Mouse (Mus musculus) forebrain, embryonic 10.5 days (tissue): ENCODE results near the gene Grin2c. TPM values are rescaled to one million over a fixed set of nuclear protein-coding genes. Genes with fewer than 3 reads are reported as not detected.

Experiments used
- DNase-seq: peaks from one replicate; pipeline ENCODE4 v3.0.0-alpha.2; 2017; ENCODE audit warnings: low spot score; ENCODE audit errors: extremely low spot score
- H3K27ac ChIP-seq: fragments of 300-500 bp; sonication (generic); 2 replicates; pipeline ENCODE4 v1.5.1; 2016; ENCODE audit warnings: mild to moderate bottlenecking
- H3K27me3 ChIP-seq: fragments of 300-500 bp; sonication (generic); 2 replicates; pipeline ENCODE4 v1.6.1; 2016; ENCODE audit warnings: mild to moderate bottlenecking; ENCODE audit not compliant: poor library complexity, severe bottlenecking
- H3K36me3 ChIP-seq: fragments of 300-500 bp; sonication (generic); replicated peaks from 2 replicates; pipeline ENCODE4 v1.6.1; 2016; ENCODE audit warnings: mild to moderate bottlenecking, moderate library complexity
- H3K4me1 ChIP-seq: fragments of 300-500 bp; sonication (generic); 2 replicates; pipeline ENCODE4 v1.6.1; 2016
- H3K4me3 ChIP-seq: fragments of 300-500 bp; sonication (generic); 2 replicates; pipeline ENCODE4 v1.5.1; 2016; ENCODE audit warnings: mild to moderate bottlenecking, moderate library complexity
- H3K9me3 ChIP-seq: fragments of 300-500 bp; sonication (generic); 2 replicates; pipeline ENCODE4 v1.6.1; 2016; ENCODE audit warnings: mild to moderate bottlenecking, moderate library complexity
- WGBS: fragments of 180-500 bp; shearing (Covaris S2); methylation state at CpG from one replicate; pipeline ENCODE4 v1.1.7; 2016; 5-methylcytosine and 5-hydroxymethylcytosine counted together
- polyA plus RNA-seq: library from polyadenylated mRNA; unstranded; fragments of >200 nt; fragmentation: Nextera tagmentation; extraction: Ambion mirVana; gene quantifications from 2 replicates; pipeline ENCODE4 v1.2.1, GENCODE M21; 2016

Gene Grin2c
- polyA plus RNA-seq, 1 experiment from 2014 or later: not detected

- no peak overlapping the region for H3K4me3 ChIP-seq
Observed at GRCm38 (mm10) chr11:115219685-115220084, 47.4 kb downstream of the Grin2c start.

GRCm38 (mm10) chr11:115219263-115219662, 47.8 kb downstream of the Grin2c start:
- no peak overlapping the region for H3K4me3 ChIP-seq
- 79% methylated on average over 9 of the region's 9 CpGs for WGBS
- H3K27me3 ChIP-seq: peaks cover 18% of the 10 kb centered on the region
- H3K27ac ChIP-seq: no peak overlapping the region
- H3K4me1 ChIP-seq: peaks cover 56% of the 10 kb centered on the region
- no peak for DNase-seq
- no peaks in the 10 kb centered on the region for H3K9me3 ChIP-seq
- H3K36me3 ChIP-seq: no peaks in the 10 kb centered on the region

More at GRCm38 (mm10) chr11:115219685-115220084, 47.4 kb downstream of the Grin2c start:
- Histone ChIP-seq H3K36me3 (no peaks in the 10 kb centered on the region), H3K27me3 (peaks cover 18% of the 10 kb centered on the region), H3K27ac (no peak overlapping the region), H3K9me3 (no peaks in the 10 kb centered on the region), H3K4me1 (peaks cover 58% of the 10 kb centered on the region)
- no peak for DNase-seq
- WGBS: 92% methylated on average over 10 of the region's 10 CpGs

GRCm38 (mm10) chr11:115217439-115218410, 49.3 kb downstream of the Grin2c start:
- no peak for DNase-seq
- 0 out of 2 replicates have a peak overlapping the region, but pooled peaks have one; percentile 44 for H3K27ac ChIP-seq
- 65% methylated on average over 18 of the region's 18 CpGs for WGBS
- H3K9me3 ChIP-seq: no peaks in the 10 kb centered on the region
- peaks cover 11% of the 10 kb centered on the region; the same call in 1 of the 2 replicates for H3K27me3 ChIP-seq
- H3K4me3 ChIP-seq: no peak overlapping the region
- no peaks in the 10 kb centered on the region for H3K36me3 ChIP-seq
- H3K4me1 ChIP-seq: peaks cover 54% of the 10 kb centered on the region

- no peak overlapping the region for H3K27ac ChIP-seq
Observed at GRCm38 (mm10) chr11:115215123-115215522, 51.9 kb downstream of the Grin2c start.

GRCm38 (mm10) chr11:115212116-115212515, 54.9 kb downstream of the Grin2c start:
- Histone ChIP-seq H3K36me3 (peaks cover 15% of the 10 kb centered on the region), H3K9me3 (no peaks in the 10 kb centered on the region), H3K27ac (no peak overlapping the region), H3K4me1 (peaks cover 40% of the 10 kb centered on the region), H3K27me3 (peaks cover 8% of the 10 kb centered on the region; the same call in 1 of the 2 replicates), H3K4me3 (no peak overlapping the region)
- WGBS: 70% methylated on average over 13 of the region's 13 CpGs
- DNase-seq: no peak

More at GRCm38 (mm10) chr11:115215123-115215522, 51.9 kb downstream of the Grin2c start:
- WGBS: 35% methylated on average over 5 of the region's 5 CpGs
- H3K27me3 ChIP-seq: peaks cover 11% of the 10 kb centered on the region; the same call in 1 of the 2 replicates
- H3K4me1 ChIP-seq: peaks cover 59% of the 10 kb centered on the region
- no peaks in the 10 kb centered on the region for H3K36me3 ChIP-seq
- H3K4me3 ChIP-seq: no peak overlapping the region
- no peak for DNase-seq
- H3K9me3 ChIP-seq: no peaks in the 10 kb centered on the region

GRCm38 (mm10) chr11:115209958-115210357, 57.1 kb downstream of the Grin2c start:
- H3K4me3 ChIP-seq: no peak overlapping the region
- H3K27ac ChIP-seq: no peak overlapping the region
- H3K9me3 ChIP-seq: no peaks in the 10 kb centered on the region
- H3K27me3 ChIP-seq: 0 out of 2 replicates have a peak, but pooled peaks cover 4% of the 10 kb centered on the region
- DNase-seq: no peak
- H3K4me1 ChIP-seq: peaks cover 35% of the 10 kb centered on the region
- H3K36me3 ChIP-seq: peaks cover 36% of the 10 kb centered on the region
- WGBS: 72% methylated on average over 7 of the region's 7 CpGs

- Histone ChIP-seq H3K4me1 (peaks cover 30% of the 10 kb centered on the region), H3K27ac (no peak overlapping the region), H3K36me3 (peaks cover 39% of the 10 kb centered on the region), H3K27me3 (0 out of 2 replicates have a peak, but pooled peaks cover 4% of the 10 kb centered on the region), H3K9me3 (no peaks in the 10 kb centered on the region), H3K4me3 (no peak overlapping the region)
- 81% methylated on average over 25 of the region's 25 CpGs for WGBS
- DNase-seq: no peak
Observed at GRCm38 (mm10) chr11:115208776-115209732, 58.0 kb downstream of the Grin2c start.

- Histone ChIP-seq H3K36me3 (peaks cover 41% of the 10 kb centered on the region), H3K27me3 (no peaks in the 10 kb centered on the region), H3K27ac (no peak overlapping the region), H3K9me3 (no peaks in the 10 kb centered on the region), H3K4me1 (peaks cover 24% of the 10 kb centered on the region), H3K4me3 (no peak overlapping the region)
- 89% methylated on average over 12 of the region's 12 CpGs for WGBS
- DNase-seq: no peak
Observed at GRCm38 (mm10) chr11:115208126-115208525, 58.9 kb downstream of the Grin2c start.

- Histone ChIP-seq H3K36me3 (peaks cover 40% of the 10 kb centered on the region), H3K9me3 (no peaks in the 10 kb centered on the region), H3K4me3 (no peak overlapping the region), H3K27ac (no peak overlapping the region), H3K4me1 (peaks cover 14% of the 10 kb centered on the region), H3K27me3 (no peaks in the 10 kb centered on the region)
- DNase-seq: no peak
- WGBS: 93% methylated on average over 9 of the region's 9 CpGs
Observed at GRCm38 (mm10) chr11:115202756-115203155, 64.3 kb downstream of the Grin2c start.

GRCm38 (mm10) chr11:115202316-115202715, 64.7 kb downstream of the Grin2c start:
- peaks cover 40% of the 10 kb centered on the region for H3K36me3 ChIP-seq
- H3K4me1 ChIP-seq: peaks cover 14% of the 10 kb centered on the region
- H3K27ac ChIP-seq: no peak overlapping the region

GRCm38 (mm10) chr11:115200520-115200919, 66.5 kb downstream of the Grin2c start:
- no peaks in the 10 kb centered on the region for H3K27me3 ChIP-seq
- WGBS: 93% methylated on average over 4 of the region's 4 CpGs
- H3K4me3 ChIP-seq: no peak overlapping the region
- H3K36me3 ChIP-seq: peaks cover 25% of the 10 kb centered on the region
- H3K9me3 ChIP-seq: no peaks in the 10 kb centered on the region
- peaks cover 14% of the 10 kb centered on the region for H3K4me1 ChIP-seq
- DNase-seq: no peak
- no peak overlapping the region for H3K27ac ChIP-seq

More at GRCm38 (mm10) chr11:115202316-115202715, 64.7 kb downstream of the Grin2c start:
- DNase-seq: peak; percentile 82
- H3K4me3 ChIP-seq: no peak overlapping the region; the same call in 1 of the 2 replicates
- no peaks in the 10 kb centered on the region for H3K27me3 ChIP-seq
- no peaks in the 10 kb centered on the region for H3K9me3 ChIP-seq
- 11% methylated on average over 12 of the region's 12 CpGs for WGBS
